Mouse (Mus musculus) ES-E14 (cell line): ENCODE measurements at regions not wholly inside any gene's neighbourhood (a gene's known extent, or its start where the extent isn't known, plus 50 kb on each side); places are given as distances from the start of the nearest gene placed in this dataset.

Source experiments
- CHD2 ChIP-seq: IDR thresholded peaks from 2 replicates; pipeline ENCODE4 v1.6.1; 2014; ENCODE audit warnings: mild to moderate bottlenecking, low read depth, low read length, inconsistent platforms
- HCFC1 ChIP-seq: IDR thresholded peaks from 2 replicates; pipeline ENCODE4 v1.6.1; 2012; ENCODE audit warnings: low read length, inconsistent platforms, borderline replicate concordance; ENCODE audit not compliant: insufficient read depth
- MAFK ChIP-seq: IDR thresholded peaks from 2 replicates; pipeline ENCODE4 v1.6.1; 2014; ENCODE audit warnings: mild to moderate bottlenecking, low read depth, low read length, inconsistent platforms; ENCODE audit not compliant: insufficient read depth

DNA sequence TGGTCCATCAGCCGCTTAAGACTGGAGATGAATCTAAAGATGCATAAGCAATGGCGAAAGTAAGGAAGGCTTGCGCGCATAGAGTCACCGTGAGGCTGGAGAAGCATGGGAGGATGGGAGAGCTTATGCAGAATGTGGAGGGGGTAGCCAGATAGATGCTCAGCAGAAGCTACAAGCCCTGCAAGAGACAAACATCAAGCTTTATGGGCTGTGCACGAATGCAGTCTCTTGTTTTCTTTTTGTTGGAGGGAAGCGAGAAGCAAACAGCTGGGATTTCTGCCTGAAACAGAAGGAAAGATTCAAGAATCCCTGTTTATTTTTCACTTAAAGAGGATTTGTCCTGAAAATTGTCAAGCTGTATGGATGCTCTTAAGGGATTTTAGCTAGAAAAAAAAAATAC lies 188.7 kb downstream of the Kctd12 start:
- no peak for TF ChIP-seq MAFK
- no peak for TF ChIP-seq HCFC1
- TF ChIP-seq CHD2, result no peak
